ENCODE assay signal across 1 mouse cellular context in genomic region chr1:120275224-120275623, GRCm38 (mm10).
TF ChIP-seq lines count a peak whose summit lies in the region.

No protein-coding gene starts in this region.

TF ChIP-seq in CH12.LX, 34 proteins besides CTCF, POLR2A, EP300 and RAD21 (continued from another document):
- TF ChIP-seq ZC3H11A (IDR thresholded peaks at IDR 0.05; ENCODE audit: low read depth, low read length) (no peak), ZMIZ1 (IDR thresholded peaks at IDR 0.05; ENCODE audit: low read depth, low read length) (no peak), USF2 (conservative IDR thresholded peaks at IDR 0.05; ENCODE audit: low read depth, low read length) (no peak), MXI1 (IDR thresholded peaks at IDR 0.05; ENCODE audit: low read depth, low read length) (no peak), ELF1 (IDR thresholded peaks at IDR 0.05; ENCODE audit: low read depth, low read length) (no peak), HCFC1 (IDR thresholded peaks at IDR 0.05; ENCODE audit: low read depth, low read length) (no peak), NRF1 (IDR thresholded peaks at IDR 0.05; ENCODE audit: low read depth, low read length) (no peak), RCOR1 (conservative IDR thresholded peaks at IDR 0.05; ENCODE audit: low read depth, low read length) (no peak), SMC3 (IDR thresholded peaks at IDR 0.05; ENCODE audit: low read depth, low read length) (no peak), BHLHE40 (IDR thresholded peaks at IDR 0.05; ENCODE audit: low read depth, low read length) (no peak), MAZ (IDR thresholded peaks at IDR 0.05; ENCODE audit: low read depth, low read length) (no peak), E2F4 (IDR thresholded peaks at IDR 0.05; ENCODE audit: insufficient replicate concordance, low read depth, low read length) (no peak), ZKSCAN1 (IDR thresholded peaks at IDR 0.05; ENCODE audit: borderline replicate concordance, low read depth, low read length) (no peak), TBP (conservative IDR thresholded peaks at IDR 0.05; ENCODE audit: low read depth, low read length) (no peak), MYC (IDR thresholded peaks at IDR 0.05; ENCODE audit: low read depth, low read length) (no peak), MEF2A (IDR thresholded peaks at IDR 0.05; ENCODE audit: borderline replicate concordance, low read depth, low read length) (no peak), MAX (IDR thresholded peaks at IDR 0.05; ENCODE audit: low read length) (no peak), ZNF384 (IDR thresholded peaks at IDR 0.05; ENCODE audit: low read depth, low read length) (no peak), USF1 (IDR thresholded peaks at IDR 0.05; ENCODE audit: low read depth, low read length) (no peak)
